Mouse (Mus musculus) right cerebral cortex, adult 18-20 months (tissue): ENCODE measurements at regions not wholly inside any gene's neighbourhood (a gene's known extent, or its start where the extent isn't known, plus 50 kb on each side); places are given as distances from the start of the nearest gene placed in this dataset.

Source experiments
- DNase-seq: peaks from one replicate; pipeline ENCODE4 v3.0.0; 2022; ENCODE audit warnings: mixed read lengths

- no peak for DNase-seq
Measured at GRCm38 (mm10) chr8:34756916-34757315, 645.4 kb upstream of the Gm10131 start.

GRCm38 (mm10) chr8:34756171-34756570, 644.6 kb upstream of the Gm10131 start:
- no peak for DNase-seq

GRCm38 (mm10) chr8:34755480-34755879, 643.9 kb upstream of the Gm10131 start:
- no peak for DNase-seq

GRCm38 (mm10) chr8:34753046-34753445, 641.5 kb upstream of the Gm10131 start:
- DNase-seq = no peak

- no peak for DNase-seq
Measured at GRCm38 (mm10) chr8:34748521-34748920, 637.0 kb upstream of the Gm10131 start.

- DNase-seq = no peak
Measured at GRCm38 (mm10) chr8:34745706-34746105, 634.2 kb upstream of the Gm10131 start.

- DNase-seq = no peak
Measured at GRCm38 (mm10) chr8:34744682-34745081, 633.1 kb upstream of the Gm10131 start.

- no peak for DNase-seq
Measured at GRCm38 (mm10) chr8:34744179-34744578, 632.6 kb upstream of the Gm10131 start.

- no peak for DNase-seq
Measured at GRCm38 (mm10) chr8:34743137-34743536, 631.6 kb upstream of the Gm10131 start.

- no peak for DNase-seq
Measured at GRCm38 (mm10) chr8:34740836-34741235, 629.3 kb upstream of the Gm10131 start.

GRCm38 (mm10) chr8:34739836-34740804, 628.6 kb upstream of the Gm10131 start:
- no peak for DNase-seq

GRCm38 (mm10) chr8:34736214-34736613, 624.7 kb upstream of the Gm10131 start:
- DNase-seq = no peak

GRCm38 (mm10) chr8:34735006-34735405, 623.5 kb upstream of the Gm10131 start:
- no peak for DNase-seq

GRCm38 (mm10) chr8:34732808-34733207, 621.3 kb upstream of the Gm10131 start:
- DNase-seq = no peak

- no peak for DNase-seq
Measured at GRCm38 (mm10) chr8:34732362-34732761, 620.8 kb upstream of the Gm10131 start.

- DNase-seq = peak; percentile 4
Measured at GRCm38 (mm10) chr8:34731096-34731999, 619.8 kb upstream of the Gm10131 start.

- no peak for DNase-seq
Measured at GRCm38 (mm10) chr8:34729585-34729984, 618.0 kb upstream of the Gm10131 start.

- no peak for DNase-seq
Measured at GRCm38 (mm10) chr8:34727699-34728098, 616.2 kb upstream of the Gm10131 start.

GRCm38 (mm10) chr8:34726145-34726767, 614.7 kb upstream of the Gm10131 start:
- DNase-seq = no peak

GRCm38 (mm10) chr8:34725546-34725945, 614.0 kb upstream of the Gm10131 start:
- no peak for DNase-seq

GRCm38 (mm10) chr8:34709911-34710733, 598.6 kb upstream of the Gm10131 start:
- peak; percentile 80 for DNase-seq

- DNase-seq = no peak
Measured at GRCm38 (mm10) chr8:34709316-34709715, 597.8 kb upstream of the Gm10131 start.
